Mouse (Mus musculus) intestine, embryonic 14.5 days (tissue): Measurements from ENCODE around the gene Kcnk18. TPM values are rescaled to one million over a fixed set of nuclear protein-coding genes. Genes with fewer than 3 reads are reported as not detected.

Experiments used
- ATAC-seq: fragments of 200-750 bp; cut with Nextera tagmentation; replicated peaks from 2 replicates; pipeline ENCODE4 v1.8.0; 2017; ENCODE audit warnings: low read depth, moderate number of reproducible peaks, moderate TSS enrichment, moderate library complexity; ENCODE audit not compliant: low FRiP score, low TSS enrichment
- DNase-seq: peaks from one replicate; pipeline ENCODE4 v3.0.0-alpha.2; 2018; ENCODE audit warnings: low spot score
- H3K27ac ChIP-seq: fragments of 300-500 bp; sonication (generic); 2 replicates; pipeline ENCODE4 v1.5.1; 2014; ENCODE audit warnings: low read depth, mild to moderate bottlenecking, control low read depth
- H3K27me3 ChIP-seq: fragments of 300-500 bp; sonication (generic); replicated peaks from 2 replicates; pipeline ENCODE4 v1.6.1; 2014; ENCODE audit warnings: low read length, control low read depth; ENCODE audit not compliant: control insufficient read depth, insufficient read depth
- H3K36me3 ChIP-seq: fragments of 300-500 bp; sonication (generic); 2 replicates; pipeline ENCODE4 v1.6.1; 2014; ENCODE audit warnings: low read length, control low read depth; ENCODE audit not compliant: control insufficient read depth, insufficient read depth
- H3K4me1 ChIP-seq: fragments of 300-500 bp; sonication (generic); replicated peaks from 2 replicates; pipeline ENCODE4 v1.6.1; 2014; ENCODE audit warnings: low read length, control low read depth, mixed read lengths; ENCODE audit not compliant: control insufficient read depth, insufficient read depth
- H3K4me2 ChIP-seq: fragments of 300-500 bp; sonication (generic); 2 replicates; pipeline ENCODE4 v1.6.1; 2014; ENCODE audit warnings: low read length
- H3K4me3 ChIP-seq: fragments of 300-500 bp; sonication (generic); 2 replicates; pipeline ENCODE4 v1.5.1; 2014; ENCODE audit warnings: low read depth, low read length, control low read depth, mixed read lengths
- H3K9ac ChIP-seq: fragments of 300-500 bp; sonication (generic); 2 replicates; pipeline ENCODE4 v1.6.1; 2014; ENCODE audit warnings: mild to moderate bottlenecking, low read length
- H3K9me3 ChIP-seq: fragments of 300-500 bp; sonication (generic); 2 replicates; pipeline ENCODE4 v1.6.1; 2016; ENCODE audit warnings: low read length, control low read depth; ENCODE audit not compliant: control insufficient read depth
- WGBS: fragments of 180-500 bp; shearing (Covaris S2); extraction: QIAGEN DNeasy Blood & Tissue Kit; methylation state at CpG from one replicate; pipeline ENCODE4 v1.1.7; 2014; 5-methylcytosine and 5-hydroxymethylcytosine counted together
- polyA plus RNA-seq: library from polyadenylated mRNA; unstranded; fragments of >200 nt; fragmentation: Nextera tagmentation; extraction: Ambion mirVana; gene quantifications from 2 replicates; pipeline ENCODE4 v1.2.1, GENCODE M21; 2014

The Kcnk18 gene
- polyA plus RNA-seq, 1 experiment from 2014 or later = not detected

GRCm38 (mm10) chr19:59188981-59189380 is 30.0 kb upstream of the Kcnk18 start:
- Histone ChIP-seq H3K9ac (no peak overlapping the region), H3K36me3 (no peaks in the 10 kb centered on the region), H3K27ac (no peak overlapping the region), H3K9me3 (no peaks in the 10 kb centered on the region), H3K4me3 (no peak overlapping the region), H3K4me1 (no peaks in the 10 kb centered on the region), H3K27me3 (peaks cover 80% of the 10 kb centered on the region), H3K4me2 (no peak overlapping the region)
- ATAC-seq (no peak), DNase-seq (no peak)
- WGBS = 19% methylated on average over 4 of the region's 4 CpGs

- 3% methylated on average over 8 of the region's 8 CpGs for WGBS
- no peaks in the 10 kb centered on the region for H3K36me3 ChIP-seq
- ATAC-seq (no peak), DNase-seq (no peak)
- peaks cover 89% of the 10 kb centered on the region for H3K27me3 ChIP-seq
- no peaks in the 10 kb centered on the region for H3K4me1 ChIP-seq
- H3K9ac ChIP-seq = no peak overlapping the region
- H3K4me3 ChIP-seq = no peak overlapping the region
- no peak overlapping the region for H3K27ac ChIP-seq
- no peak overlapping the region for H3K4me2 ChIP-seq
- no peaks in the 10 kb centered on the region for H3K9me3 ChIP-seq
Observed at GRCm38 (mm10) chr19:59190431-59191122, 28.4 kb upstream of the Kcnk18 start.

GRCm38 (mm10) chr19:59191123-59191505 is 27.9 kb upstream of the Kcnk18 start:
- Histone ChIP-seq H3K36me3 (no peaks in the 10 kb centered on the region), H3K27ac (no peak overlapping the region), H3K9ac (no peak overlapping the region), H3K9me3 (no peaks in the 10 kb centered on the region), H3K4me2 (no peak overlapping the region), H3K4me3 (no peak overlapping the region), H3K4me1 (no peaks in the 10 kb centered on the region), H3K27me3 (peaks cover 89% of the 10 kb centered on the region)
- no peak for ATAC-seq
- 16% methylated on average over 4 of the region's 4 CpGs for whole genome bisulfite sequencing
- DNase-seq = no peak

- Histone ChIP-seq H3K9me3 (no peaks in the 10 kb centered on the region), H3K9ac (no peak overlapping the region), H3K4me3 (no peak overlapping the region), H3K36me3 (no peaks in the 10 kb centered on the region), H3K4me1 (no peaks in the 10 kb centered on the region), H3K27ac (no peak overlapping the region), H3K4me2 (no peak overlapping the region), H3K27me3 (peaks cover 96% of the 10 kb centered on the region)
- 13% methylated on average over 2 of the region's 2 CpGs for WGBS
- DNase-seq (no peak), ATAC-seq (no peak)
Observed at GRCm38 (mm10) chr19:59192491-59192890, 26.5 kb upstream of the Kcnk18 start.

- H3K36me3 ChIP-seq = no peaks in the 10 kb centered on the region
- peak overlapping the region; percentile 35 for H3K4me2 ChIP-seq
- WGBS = 2% methylated on average over 10 of the region's 10 CpGs
- no peaks in the 10 kb centered on the region for H3K9me3 ChIP-seq
- no peaks in the 10 kb centered on the region for H3K4me1 ChIP-seq
- peak overlapping the region; percentile 16; the same call in 1 of the 2 replicates for H3K4me3 ChIP-seq
- H3K27ac ChIP-seq = no peak overlapping the region
- peaks cover 94% of the 10 kb centered on the region for H3K27me3 ChIP-seq
- H3K9ac ChIP-seq = no peak overlapping the region
- DNase-seq = no peak
- no peak for ATAC-seq
Observed at GRCm38 (mm10) chr19:59193456-59193855, 25.6 kb upstream of the Kcnk18 start.

GRCm38 (mm10) chr19:59193986-59194820 is 24.8 kb upstream of the Kcnk18 start:
- ATAC-seq = no peak
- no peaks in the 10 kb centered on the region; the same call in 1 of the 2 replicates for H3K9me3 ChIP-seq
- peak overlapping the region; percentile 16; the same call in 1 of the 2 replicates for H3K4me3 ChIP-seq

GRCm38 (mm10) chr19:59195181-59195770 is 23.7 kb upstream of the Kcnk18 start:
- peaks cover 6% of the 10 kb centered on the region; the same call in 1 of the 2 replicates for H3K9me3 ChIP-seq
- no peak overlapping the region for H3K4me3 ChIP-seq
- WGBS = 9% methylated on average over 9 of the region's 9 CpGs
- DNase-seq (no peak), ATAC-seq (no peak)
- H3K27ac ChIP-seq = no peak overlapping the region
- H3K4me1 ChIP-seq = no peaks in the 10 kb centered on the region
- no peak overlapping the region for H3K9ac ChIP-seq
- no peaks in the 10 kb centered on the region for H3K36me3 ChIP-seq
- H3K27me3 ChIP-seq = peaks cover 83% of the 10 kb centered on the region
- H3K4me2 ChIP-seq = no peak overlapping the region

More at GRCm38 (mm10) chr19:59193986-59194820, 24.8 kb upstream of the Kcnk18 start:
- Histone ChIP-seq H3K4me2 (peak overlapping the region; percentile 35), H3K27ac (no peak overlapping the region), H3K27me3 (peaks cover 90% of the 10 kb centered on the region), H3K4me1 (no peaks in the 10 kb centered on the region), H3K9ac (no peak overlapping the region), H3K36me3 (no peaks in the 10 kb centered on the region)
- peak; percentile 79 for DNase-seq
- 1% methylated on average over 48 of the region's 50 CpGs for WGBS

GRCm38 (mm10) chr19:59196111-59196666 is 22.8 kb upstream of the Kcnk18 start:
- Histone ChIP-seq H3K9ac (no peak overlapping the region), H3K4me2 (no peak overlapping the region), H3K36me3 (no peaks in the 10 kb centered on the region), H3K4me3 (no peak overlapping the region), H3K4me1 (no peaks in the 10 kb centered on the region), H3K27ac (no peak overlapping the region), H3K9me3 (peaks cover 6% of the 10 kb centered on the region; the same call in 1 of the 2 replicates), H3K27me3 (peaks cover 74% of the 10 kb centered on the region)
- WGBS = 4% methylated on average over 15 of the region's 15 CpGs
- ATAC-seq (no peak; the same call in 1 of the 2 replicates), DNase-seq (peak; percentile 80)
